8 mouse cellular contexts compared by ENCODE assay signal in the genomic region with DNA sequence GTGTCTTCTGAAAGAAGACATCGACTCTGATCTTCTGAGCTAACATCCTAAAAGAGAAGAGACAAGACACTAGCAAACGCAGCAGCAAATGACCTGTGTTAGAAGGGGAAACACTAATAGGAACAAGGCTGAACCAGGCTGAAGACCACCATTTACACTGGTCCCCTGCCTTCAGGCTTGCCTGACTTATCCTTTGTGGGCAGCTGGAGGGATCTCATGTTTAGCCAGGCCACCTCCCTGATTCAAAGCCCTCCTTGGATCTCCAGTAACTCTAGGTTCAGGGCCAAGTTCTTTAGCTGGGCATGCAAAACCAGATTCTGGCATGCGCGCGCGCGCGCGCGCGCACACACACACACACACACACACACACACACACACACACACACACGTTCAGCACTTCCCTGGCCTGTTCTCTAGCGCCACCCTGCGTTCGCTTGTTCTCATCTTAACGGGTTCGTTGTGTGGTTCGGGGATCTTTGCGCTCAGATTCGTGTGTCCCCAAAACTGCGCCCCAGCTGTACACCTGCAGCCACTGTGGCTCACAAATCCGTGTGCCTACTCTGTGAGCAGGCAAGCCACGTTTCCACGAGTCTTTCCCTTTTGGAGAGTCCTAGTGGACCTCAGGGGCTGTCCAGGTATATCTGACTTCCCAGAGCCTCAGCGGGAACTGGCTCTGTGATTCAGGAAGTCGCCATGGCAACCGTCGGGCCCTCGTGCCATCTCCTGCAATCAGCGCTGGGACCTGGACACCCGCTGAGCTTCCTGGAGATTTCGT. TPM values are rescaled to one million over a fixed set of nuclear protein-coding genes. Genes with fewer than 3 reads are reported as not detected.
DNase-seq lines count a peak whose midpoint lies in the region; ATAC-seq and TF ChIP-seq lines count a peak whose summit lies in the region.

No protein-coding gene starts in this region.

- no peaks in the 10 kb centered on the region for H3K9me3 ChIP-seq in ES-E14 (ENCODE audit: control insufficient read depth, insufficient read depth, low read depth, low read length)
- H3K9me3 ChIP-seq in hindbrain, embryonic 11.5 days (ENCODE audit: control insufficient read depth, low read length): no peaks in the 10 kb centered on the region
- no peaks in the 10 kb centered on the region for H3K9me3 ChIP-seq in lung, embryonic 15.5 days

- H3K4me2 ChIP-seq in hindbrain, embryonic 11.5 days (replicated peaks; ENCODE audit: low read depth, low read length): peak overlapping the region; percentile 39
- H3K4me2 ChIP-seq in lung, embryonic 15.5 days: peak overlapping the region; percentile 50

- no peaks in the 10 kb centered on the region for H3K36me3 ChIP-seq in ES-E14 (ENCODE audit: control insufficient read depth, insufficient read depth, low read length, poor library complexity, severe bottlenecking)
- H3K36me3 ChIP-seq in hindbrain, embryonic 11.5 days (ENCODE audit: control insufficient read depth, insufficient read depth, low read length): no peaks in the 10 kb centered on the region
- H3K36me3 ChIP-seq in lung, embryonic 15.5 days: no peaks in the 10 kb centered on the region

- peak; percentile 73 for ATAC-seq in hindbrain, embryonic 11.5 days (ENCODE audit: low FRiP score)
- peak; percentile 53 for ATAC-seq in lung, embryonic 15.5 days (ENCODE audit: borderline replicate concordance, extremely low read depth, low FRiP score, low TSS enrichment)

- no peaks in the 10 kb centered on the region for H3K27me3 ChIP-seq in hindbrain, embryonic 11.5 days (ENCODE audit: control insufficient read depth, insufficient read depth, low read length)
- H3K27me3 ChIP-seq in lung, embryonic 15.5 days: no peaks in the 10 kb centered on the region

- in situ Hi-C loops in ES-E14 (cut with MboI; ENCODE audit: low sequenced_read_pairs in 2 of 2, unreplicated experiment in 2 of 2): loop anchor here in 1 of 2 experiments (10.0 kb wide), 1 partner anchor 193 kb away; no protein-coding TSS in a partner anchor

- WGBS in hindbrain, embryonic 11.5 days: 12% methylated on average over 31 of the region's 32 CpGs
- 7% methylated on average over 32 of the region's 32 CpGs for WGBS in lung, embryonic 15.5 days

- peak; percentile 75 for DNase-seq in ES-E14 (ENCODE audit: low read depth, low spot score)
- peak; percentile 59 to 66 for DNase-seq in cerebellum, adult 18-20 months
- DNase-seq in forelimb bud, embryonic 11.5 days (ENCODE audit: low read depth, low spot score): peak; percentile 86
- peak; percentile 85 for DNase-seq in hindbrain, embryonic 11.5 days (ENCODE audit: low spot score)
- peak; percentile 73 for DNase-seq in layer of hippocampus, adult 9-11 months
- peak; percentile 50 for DNase-seq in ovary, postnatal 10 days (ENCODE audit: low spot score)
- peak; percentile 89 for DNase-seq in thymus, postnatal 4 days

- no peak overlapping the region; a peak in 1 of 4 replicates for H3K4me3 ChIP-seq in ES-E14 (ENCODE audit: insufficient read depth in 1 of 2, low read depth in 1 of 2, low read length in 2 of 2, poor library complexity in 1 of 2, severe bottlenecking in 1 of 2)
- 0 out of 2 replicates have a peak overlapping the region, but pooled peaks have one; percentile 14 for H3K4me3 ChIP-seq in hindbrain, embryonic 11.5 days (ENCODE audit: low read depth, low read length)
- peak overlapping the region; percentile 25; the same call in 1 of the 2 replicates for H3K4me3 ChIP-seq in lung, embryonic 15.5 days

- peaks cover 0 to 2% of the 10 kb centered on the region in 2 experiments; a peak in 2 of 4 replicates for H3K4me1 ChIP-seq in ES-E14 (ENCODE audit: control insufficient read depth in 2 of 2, insufficient read depth in 2 of 2, low read length in 2 of 2, poor library complexity in 1 of 2)
- no peaks in the 10 kb centered on the region for H3K4me1 ChIP-seq in hindbrain, embryonic 11.5 days (replicated peaks; ENCODE audit: control insufficient read depth, insufficient read depth, low read length)
- H3K4me1 ChIP-seq in lung, embryonic 15.5 days: peaks cover 7% of the 10 kb centered on the region; the same call in 1 of the 2 replicates

- no peak overlapping the region for H3K9ac ChIP-seq in ES-E14 (ENCODE audit: insufficient read depth, low read depth, low read length, poor library complexity, severe bottlenecking)
- H3K9ac ChIP-seq in hindbrain, embryonic 11.5 days (ENCODE audit: low read depth, low read length): no peak overlapping the region
- H3K9ac ChIP-seq in lung, embryonic 15.5 days: no peak overlapping the region

- no peak overlapping the region for H3K27ac ChIP-seq in ES-E14 (ENCODE audit: insufficient read depth, low read depth, low read length, poor library complexity, severe bottlenecking)
- H3K27ac ChIP-seq in hindbrain, embryonic 11.5 days (ENCODE audit: low read depth, low read length): no peak overlapping the region
- H3K27ac ChIP-seq in lung, embryonic 15.5 days: no peak overlapping the region

TF ChIP-seq in ES-E14, 5 proteins besides CTCF, POLR2A, EP300 and RAD21:
- TF ChIP-seq MAFK (IDR thresholded peaks at IDR 0.05; ENCODE audit: insufficient read depth, low read depth, low read length) (no peak), HCFC1 (IDR thresholded peaks at IDR 0.05; ENCODE audit: borderline replicate concordance, insufficient read depth, low read length) (0 out of 2 replicates have a peak, but pooled peaks have one; percentile 20)

RNA-seq across cellular contexts. Expression of a gene that starts 27.6 kb away (rescaled TPM):
- 80.0 and 89.0 TPM in 2 replicates for total RNA-seq in ES-E14 (2012; rRNA removed)
- polyA plus RNA-seq in hindbrain, embryonic 11.5 days (2014; fragmentation: Nextera tagmentation; extraction: Ambion mirVana): 196 and 198 TPM in 2 replicates
- 256 and 268 TPM in 2 replicates for polyA plus RNA-seq in lung, embryonic 15.5 days (2015; fragmentation: Nextera tagmentation; extraction: Ambion mirVana)

RNA-seq across cellular contexts. Expression of a gene that starts 27.7 kb away (rescaled TPM):
- total RNA-seq in ES-E14 (2012; rRNA removed): not detected in 2 replicates
- polyA plus RNA-seq in hindbrain, embryonic 11.5 days (2014; fragmentation: Nextera tagmentation; extraction: Ambion mirVana): 3.6 and 4.0 TPM in 2 replicates
- polyA plus RNA-seq in lung, embryonic 15.5 days (2015; fragmentation: Nextera tagmentation; extraction: Ambion mirVana): 3.1 and 3.6 TPM in 2 replicates

RNA-seq across cellular contexts. Expression of a gene that starts 41.9 kb away (rescaled TPM):
- 0.16 and 0.31 TPM in 2 replicates for total RNA-seq in ES-E14 (2012; rRNA removed)
- 1.3 and 1.9 TPM in 2 replicates for polyA plus RNA-seq in hindbrain, embryonic 11.5 days (2014; fragmentation: Nextera tagmentation; extraction: Ambion mirVana)
- 0.77 and 0.86 TPM in 2 replicates for polyA plus RNA-seq in lung, embryonic 15.5 days (2015; fragmentation: Nextera tagmentation; extraction: Ambion mirVana)

Comparison
In these comparisons a context has a peak if more than half of its experiments do, and no peak if none do; other contexts are left out.
1. H3K4me3 ChIP-seq: peak in hindbrain, embryonic 11.5 days (single experiment) and lung, embryonic 15.5 days (single experiment); none in ES-E14 (0 of 2).
2. Peak in every context shown above with its lines, with median percentiles within 50 percentile points of each other: DNase-seq.